Mouse (Mus musculus) thymus, postnatal 25 days (tissue): ENCODE measurements around the gene Eed.

Experiments used
- DNase-seq: peaks from one replicate; pipeline ENCODE4 v3.0.0; 2022

The Eed gene

GRCm38 (mm10) chr7:89979432-89980130 lies 1.2 kb downstream of the Eed start:
- no peak for DNase-seq

DNA sequence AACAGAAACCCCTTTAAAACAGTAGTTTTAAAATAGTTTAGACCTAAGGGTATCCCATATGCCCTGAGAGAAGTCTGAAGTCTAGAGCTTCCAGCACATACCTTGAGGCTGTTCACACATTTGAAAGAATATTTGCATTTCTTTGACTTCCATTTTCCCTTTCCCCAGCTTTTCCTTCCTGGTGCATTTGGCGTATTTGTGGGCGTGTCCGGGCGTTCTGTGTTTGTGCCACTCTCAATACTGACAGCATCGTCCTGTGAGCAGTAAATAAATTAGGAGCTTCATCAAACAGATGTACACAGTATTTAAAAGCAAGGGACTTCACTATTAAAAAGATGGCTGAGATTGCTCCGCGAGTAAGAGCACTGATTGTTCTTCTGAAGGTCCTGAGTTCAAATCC lies 4.0 kb downstream of the Eed start:
- DNase-seq: no peak

DNA sequence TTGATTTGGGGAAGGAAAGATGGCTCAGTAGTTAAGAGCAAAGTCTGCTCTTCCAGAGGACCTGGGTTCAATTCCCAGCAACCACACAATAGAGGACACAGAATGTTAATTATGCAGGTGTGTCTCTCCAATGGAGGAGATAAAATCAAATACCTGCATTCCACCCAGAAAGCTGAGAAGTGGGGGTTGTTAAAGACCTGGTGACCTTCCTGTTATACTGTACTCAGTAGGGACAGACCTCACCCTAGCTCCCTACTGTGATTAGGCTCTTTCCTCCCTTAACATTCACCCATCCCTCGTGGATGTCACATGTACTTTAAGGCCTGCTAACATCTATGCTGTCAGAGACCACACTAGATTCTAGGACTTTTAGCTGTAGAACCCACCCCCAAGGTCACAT lies 5.2 kb downstream of the Eed start:
- DNase-seq: no peak

DNA sequence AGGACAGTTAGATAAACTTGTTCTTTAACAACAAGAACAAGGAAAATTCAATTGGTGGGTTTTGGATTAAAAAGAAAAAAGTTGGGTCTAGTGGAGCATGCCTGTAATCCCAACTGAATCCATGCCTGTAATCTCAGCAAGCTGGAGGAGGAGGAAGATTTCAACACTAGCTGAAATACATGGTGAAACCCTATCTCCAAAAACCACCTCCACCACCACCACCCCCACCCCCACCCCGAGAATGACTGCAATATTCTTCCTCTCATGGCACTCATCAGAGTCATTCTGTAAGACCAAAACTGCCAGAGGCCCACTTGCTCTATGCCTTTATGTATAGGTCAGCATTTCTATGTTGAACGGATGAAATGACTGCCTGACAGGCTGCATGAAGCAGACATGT lies 13.5 kb downstream of the Eed start:
- no peak for DNase-seq

DNA sequence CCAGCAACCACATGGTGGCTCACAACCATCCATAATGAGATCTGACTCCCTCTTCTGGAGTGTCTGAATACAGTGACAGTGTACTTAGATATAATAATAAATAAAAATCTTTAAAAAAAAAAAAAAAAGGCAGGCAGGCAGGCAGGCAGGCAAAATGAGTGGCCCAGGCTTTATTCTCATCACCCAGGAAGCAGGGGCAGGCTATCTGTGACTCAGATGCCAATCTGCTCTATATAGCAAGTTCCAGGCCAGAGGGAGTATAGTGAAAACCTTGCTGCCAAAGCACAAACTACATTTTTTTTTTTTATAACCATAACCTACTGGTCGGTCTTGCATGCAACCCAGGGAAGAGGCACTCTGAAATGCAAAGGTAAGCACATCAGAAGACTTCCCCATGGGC lies 14.0 kb downstream of the Eed start:
- no peak for DNase-seq

GRCm38 (mm10) chr7:89963135-89963534 lies 17.6 kb downstream of the Eed start:
- no peak for DNase-seq

GRCm38 (mm10) chr7:89957300-89957699 lies 23.5 kb downstream of the Eed start:
- no peak for DNase-seq

GRCm38 (mm10) chr7:89954261-89954660 lies 26.5 kb downstream of the Eed start:
- no peak for DNase-seq

GRCm38 (mm10) chr7:89949403-89949802 lies 31.4 kb downstream of the Eed start:
- no peak for DNase-seq

GRCm38 (mm10) chr7:89948026-89948425 lies 32.8 kb downstream of the Eed start:
- DNase-seq: no peak

- DNase-seq: peak; percentile 93
Measured at GRCm38 (mm10) chr7:89940571-89941463, 40.0 kb downstream of the Eed start, which contains the start of gene Hikeshi. Gene Hikeshi, minus strand, starts transcription at chr7:89941204.

DNA sequence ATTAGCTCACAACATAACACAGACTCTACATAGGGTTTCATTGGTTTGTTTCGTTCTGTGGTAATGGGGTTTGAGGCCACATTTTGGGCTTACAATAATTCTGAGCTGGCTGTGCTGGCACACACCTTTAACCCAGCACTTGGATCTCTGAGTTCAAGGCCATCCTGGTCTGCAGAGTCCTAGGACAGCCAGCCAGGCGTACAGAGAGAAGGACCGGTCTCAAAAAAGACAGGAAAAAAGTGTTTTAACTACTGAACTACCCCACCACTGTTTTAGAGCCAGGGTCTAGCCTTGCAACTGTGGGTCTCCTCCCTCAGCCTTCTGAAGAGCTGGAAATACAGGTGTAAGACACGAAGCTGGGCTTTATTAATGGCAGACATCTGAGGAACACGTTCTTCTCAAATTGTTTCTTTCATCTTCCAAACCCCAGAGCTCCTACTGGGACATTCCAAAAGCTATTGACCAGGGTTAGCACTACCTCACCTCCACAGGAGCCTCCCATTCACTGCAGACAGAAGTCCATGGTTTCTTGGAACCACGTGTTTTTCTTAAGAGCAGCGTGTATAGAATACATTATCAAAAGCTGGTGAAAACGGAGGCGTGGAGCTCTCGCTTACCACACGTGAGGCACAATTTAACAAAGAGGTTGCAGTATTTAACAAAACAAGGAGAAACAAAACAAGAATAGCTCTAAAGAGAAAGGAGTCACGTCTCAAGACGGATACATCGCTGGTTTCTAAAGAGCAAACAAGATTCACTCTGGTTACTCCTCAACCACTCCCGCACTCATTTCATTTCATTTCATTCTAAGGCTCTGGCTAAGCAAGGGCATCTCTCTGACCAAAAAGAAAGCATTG lies 41.1 kb downstream of the Eed start:
- DNase-seq: no peak

GRCm38 (mm10) chr7:89923441-89924180 lies 57.2 kb downstream of the Eed start:
- DNase-seq: no peak

- DNase-seq: no peak
Measured at GRCm38 (mm10) chr7:89917776-89918175, 63.0 kb downstream of the Eed start.

DNA sequence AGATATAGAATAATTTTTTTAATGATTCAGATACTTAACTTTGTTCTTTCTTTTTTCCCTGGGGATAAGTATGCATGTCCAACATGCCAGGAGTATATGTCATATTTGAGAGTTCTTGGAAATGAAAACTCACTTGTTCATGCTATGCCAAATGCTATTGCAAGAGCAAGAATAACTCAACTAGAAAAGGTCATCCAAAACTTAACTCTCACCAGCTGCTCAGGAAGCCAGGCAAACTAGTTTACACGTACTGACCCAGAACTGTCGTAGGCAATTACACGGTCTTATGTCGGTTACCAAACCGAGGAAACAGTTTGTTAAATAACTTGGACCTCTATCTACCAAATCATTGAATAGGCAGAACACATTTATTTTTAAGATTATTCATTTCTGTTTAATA lies 64.1 kb downstream of the Eed start:
- no peak for DNase-seq

DNA sequence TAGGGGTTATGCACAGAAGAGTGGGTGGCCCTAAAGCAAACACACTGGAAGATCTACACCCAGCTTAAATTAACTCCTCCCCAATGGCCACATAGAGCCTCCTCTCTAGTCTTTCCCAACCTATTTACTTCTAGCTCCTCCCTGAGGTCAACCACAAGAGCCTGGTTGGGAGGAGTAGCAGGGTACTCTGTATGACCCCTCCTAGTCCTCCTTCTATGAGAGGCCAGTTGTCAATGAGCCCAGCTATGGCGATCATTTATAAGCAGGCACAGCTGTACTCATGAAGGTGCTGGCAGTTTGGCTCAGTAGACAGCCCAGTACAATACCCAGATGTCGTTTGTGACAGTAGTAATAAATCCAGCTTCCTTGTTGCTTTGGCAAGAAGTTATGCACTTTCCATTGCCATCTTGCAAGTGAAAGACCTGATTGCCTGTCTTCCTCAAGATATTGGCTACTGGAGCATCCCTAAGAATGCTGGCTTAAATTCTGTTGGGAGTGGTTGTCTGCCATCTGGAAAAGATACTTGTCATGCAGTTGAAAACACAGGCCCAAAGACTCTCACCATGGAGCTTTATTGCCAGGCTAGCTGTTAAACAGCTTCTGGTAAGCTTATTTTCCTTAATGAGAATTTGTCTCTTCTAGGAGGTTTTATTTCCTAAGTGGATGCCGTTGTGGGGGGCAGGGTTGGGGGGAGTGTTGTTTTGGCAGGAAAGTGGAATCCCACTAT lies 67.2 kb downstream of the Eed start:
- DNase-seq: no peak

GRCm38 (mm10) chr7:89912356-89912755 lies 68.4 kb downstream of the Eed start:
- no peak for DNase-seq

DNA sequence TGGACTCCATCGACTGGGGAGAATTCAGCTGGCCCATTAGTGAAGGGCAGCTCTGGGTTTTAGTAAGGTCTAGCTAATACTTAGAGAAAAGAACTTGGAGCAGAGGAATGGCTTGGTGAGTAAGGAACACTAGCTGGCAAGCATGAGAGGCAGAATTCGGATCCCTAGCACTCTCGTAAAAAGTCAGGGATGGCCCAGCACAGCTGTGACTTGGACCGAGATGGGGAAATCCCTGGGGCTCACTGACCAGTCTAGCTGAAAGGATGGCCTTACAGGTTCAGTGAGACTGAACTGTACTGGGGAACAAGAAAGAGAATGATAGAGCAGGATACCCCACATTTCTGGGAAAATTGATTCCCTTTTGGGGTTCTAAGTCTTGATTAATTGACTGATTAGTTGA lies 71.1 kb downstream of the Eed start:
- DNase-seq: no peak

DNA sequence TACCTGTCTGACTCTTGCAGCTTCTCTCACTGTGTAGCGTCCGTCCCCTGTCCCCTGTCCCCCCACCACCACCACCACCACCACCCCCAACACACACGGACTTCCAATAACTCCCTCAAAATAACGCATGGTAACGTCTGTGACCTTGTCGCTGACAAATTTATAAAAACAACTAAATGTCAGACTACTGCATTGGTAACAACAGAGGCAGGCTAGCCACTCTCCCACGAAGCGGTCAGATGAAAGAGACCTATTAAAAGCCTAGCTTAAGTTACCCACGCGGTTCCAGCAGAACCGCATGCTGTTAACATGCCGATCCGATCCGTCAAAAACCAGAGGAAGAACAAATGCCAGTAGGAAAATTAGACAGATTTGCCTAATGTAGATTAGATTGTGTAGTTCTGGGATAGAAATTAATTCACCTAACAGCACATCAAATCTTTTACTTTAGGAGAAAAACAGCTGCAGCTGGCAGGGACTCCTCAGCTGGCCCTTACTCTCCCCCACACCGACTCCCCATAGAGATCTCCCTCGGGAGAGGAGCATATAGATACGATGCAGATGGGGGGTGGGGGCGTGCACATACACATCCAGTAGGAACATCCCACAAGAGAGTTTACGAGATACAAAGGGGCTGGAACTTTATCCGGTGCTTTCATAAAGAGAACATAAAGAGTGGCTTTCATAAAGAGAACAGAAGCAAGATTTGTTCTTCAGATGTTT lies 71.7 kb downstream of the Eed start:
- DNase-seq: no peak

DNA sequence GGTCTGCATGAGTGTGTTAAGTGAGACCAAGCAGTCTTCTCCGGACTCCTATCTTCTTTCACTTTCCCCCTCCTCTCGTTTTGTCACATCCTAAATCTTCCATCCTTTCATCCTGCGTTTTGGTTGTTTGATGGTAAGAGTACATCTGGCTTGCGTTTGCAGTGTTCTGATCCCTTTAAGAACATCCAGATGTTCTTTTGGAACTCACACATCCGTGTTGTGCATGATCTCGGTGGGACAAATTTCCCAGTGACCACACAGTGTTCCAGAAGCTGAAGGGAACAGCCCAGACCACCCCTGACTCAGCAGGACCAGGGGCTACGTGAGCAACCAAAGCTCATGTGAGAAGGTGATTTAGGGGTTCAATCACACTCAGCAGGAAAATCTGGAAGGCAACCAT lies 72.4 kb downstream of the Eed start:
- no peak for DNase-seq

DNA sequence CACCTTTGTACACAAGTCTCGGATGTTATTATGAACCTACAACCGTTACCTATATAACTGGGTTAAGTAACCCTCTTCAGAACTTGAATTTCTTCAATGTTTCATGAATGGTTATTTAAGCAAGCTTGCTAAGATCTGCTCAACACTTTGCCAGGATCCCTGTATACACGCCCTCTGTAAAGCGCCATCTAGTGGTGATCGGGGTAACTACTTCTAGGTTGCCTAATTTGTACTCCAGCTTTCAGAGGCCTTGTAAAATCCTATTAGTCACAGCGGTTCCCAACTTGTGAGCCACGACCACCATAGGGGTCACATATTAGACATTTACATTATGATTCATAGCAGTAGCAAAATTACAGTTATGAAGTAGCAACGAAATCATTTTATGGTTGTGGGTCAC lies 72.8 kb downstream of the Eed start:
- peak; percentile 63 for DNase-seq
